Mouse (Mus musculus): ENCODE results near the gene Ugt1a10. TPM values are rescaled to one million over a fixed set of nuclear protein-coding genes. Genes with fewer than 3 reads are reported as not detected.
"Not testable (repeated sequence)": the region's sequence is repeated elsewhere in the genome, so short reads cannot be mapped to it uniquely, and the experiment has no call there.

Gene Ugt1a10
- polyA plus RNA-seq, 1 experiment from 2014 or later: not detected

DNA sequence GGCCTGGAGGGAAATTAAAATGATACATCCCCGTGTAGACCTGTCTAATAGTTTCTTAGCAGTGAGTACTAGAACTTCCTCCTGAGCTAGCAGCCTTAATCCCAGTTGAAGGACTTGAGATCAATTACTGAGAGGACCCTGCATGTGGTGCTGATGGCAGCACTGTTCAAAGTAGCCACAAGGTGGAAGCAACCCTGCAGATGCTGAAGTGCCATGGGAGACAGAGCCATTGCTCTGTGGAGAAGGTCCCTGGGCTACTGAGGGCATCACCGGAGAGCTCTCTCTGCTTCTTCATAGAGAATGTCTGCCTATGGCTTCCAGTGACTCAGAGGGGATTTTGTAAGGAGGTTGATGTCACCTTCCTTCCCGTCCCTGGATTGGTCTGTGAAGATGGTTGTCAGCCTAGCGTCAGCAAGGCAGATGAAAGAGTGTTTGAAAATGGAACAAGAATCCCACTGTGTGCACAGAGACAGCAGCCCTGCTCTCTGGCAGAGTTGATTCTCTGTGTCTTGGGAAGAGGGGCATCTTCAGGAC, 70.7 kb downstream of the Ugt1a10 start:
- H3K9ac ChIP-seq, DNase-seq: not testable (repeated sequence)

DNA sequence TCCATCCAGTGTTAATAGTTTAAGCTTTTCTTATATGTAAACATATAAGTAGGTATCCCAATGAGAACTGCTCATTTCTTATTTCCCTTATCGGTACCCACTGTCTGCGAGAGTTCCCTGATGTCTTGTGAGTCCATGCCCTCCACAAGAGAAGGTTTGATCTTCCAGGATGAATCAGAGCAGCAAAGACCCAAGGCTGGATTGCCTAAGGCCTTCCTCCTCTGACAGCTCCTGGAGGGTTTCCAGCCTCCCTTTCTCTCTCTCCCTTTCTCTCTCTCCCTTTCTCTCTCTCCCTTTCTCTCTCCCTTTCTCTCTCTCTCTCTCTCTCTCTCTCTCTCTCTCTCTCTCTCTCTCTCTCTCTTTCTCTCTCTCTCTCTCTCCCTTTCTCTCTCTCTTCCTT, 73.9 kb downstream of the Ugt1a10 start:
- H3K27ac ChIP-seq; H3K4me1 ChIP-seq (replicated peaks); DNase-seq; H3K9ac ChIP-seq; H3K27me3 ChIP-seq; H3K4me2 ChIP-seq; H3K9me3 ChIP-seq (replicated peaks); ATAC-seq (ENCODE audit: low read depth); H3K4me3 ChIP-seq (replicated peaks); H3K36me3 ChIP-seq: not testable (repeated sequence)
- WGBS (ENCODE audit: insufficient replicate concordance): 80% methylated on average over 2 of the region's 2 CpGs

More for the DNA sequence above, 70.7 kb downstream of the Ugt1a10 start:
- not testable (repeated sequence) for H3K36me3 ChIP-seq; H3K4me3 ChIP-seq (replicated peaks); H3K27me3 ChIP-seq; H3K27ac ChIP-seq; H3K4me1 ChIP-seq (replicated peaks); H3K9me3 ChIP-seq (replicated peaks); ATAC-seq (ENCODE audit: low read depth); H3K4me2 ChIP-seq
- WGBS (ENCODE audit: insufficient replicate concordance): 55% methylated on average over 4 of the region's 4 CpGs

DNA sequence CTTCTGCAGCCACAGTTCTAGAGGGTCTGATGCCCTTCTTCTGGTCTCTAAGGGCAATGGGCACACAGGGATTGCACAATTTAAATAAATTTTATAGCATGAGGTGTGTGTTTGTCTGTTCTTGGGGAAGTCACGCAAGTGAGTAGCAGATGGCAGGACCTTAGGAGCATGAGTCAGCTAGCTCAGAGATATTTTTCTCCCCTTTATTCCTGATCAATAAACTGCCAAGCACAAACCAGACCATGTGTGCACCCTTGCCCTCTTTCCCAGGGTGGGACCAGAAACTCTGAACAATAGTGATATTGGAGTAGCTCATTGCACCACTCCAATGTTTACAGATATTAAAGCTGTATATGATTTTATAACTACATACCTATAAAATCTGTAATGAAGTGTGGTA, 75.0 kb downstream of the Ugt1a10 start:
- not testable (repeated sequence) for H3K4me2 ChIP-seq; H3K27me3 ChIP-seq; H3K4me3 ChIP-seq (replicated peaks); H3K27ac ChIP-seq; H3K9ac ChIP-seq; DNase-seq; H3K36me3 ChIP-seq; ATAC-seq (ENCODE audit: low read depth); H3K9me3 ChIP-seq (replicated peaks)
- H3K4me1 ChIP-seq (replicated peaks): peaks cover 11% of the 10 kb centered on the region
- WGBS (ENCODE audit: insufficient replicate concordance): 63% methylated on average over 1 of the region's 1 CpGs

DNA sequence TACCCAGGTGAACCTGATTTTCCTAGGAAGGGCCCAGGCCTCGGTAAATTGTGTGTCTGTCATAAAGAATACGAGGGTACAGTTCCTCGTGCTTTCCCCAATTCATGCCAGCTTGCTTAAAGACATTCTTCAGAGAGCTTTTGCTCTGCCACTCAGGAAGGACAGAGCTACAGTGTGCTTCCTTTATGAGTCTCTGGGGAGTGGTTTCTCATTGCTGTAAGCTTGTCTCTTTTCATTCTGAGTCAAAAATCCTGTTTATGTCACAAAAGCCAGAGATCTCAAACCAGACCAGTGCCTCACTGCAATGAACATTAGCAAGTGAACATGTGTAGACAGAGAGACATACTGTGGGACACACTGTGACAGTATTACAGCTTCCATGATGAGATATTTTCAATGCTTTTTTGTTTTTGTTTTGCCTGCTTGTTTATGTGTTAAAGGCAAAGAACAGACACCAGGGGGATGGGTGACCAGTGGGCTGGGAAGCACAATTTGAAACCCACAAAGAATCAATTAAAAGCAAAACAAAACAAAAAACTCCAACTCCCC, 78.8 kb downstream of the Ugt1a10 start:
- no peak for ATAC-seq (ENCODE audit: low read depth)
- DNase-seq: no peak
- WGBS (ENCODE audit: insufficient replicate concordance): 32% methylated on average over 3 of the region's 3 CpGs
- no peak overlapping the region for H3K9ac ChIP-seq
- H3K9me3 ChIP-seq (replicated peaks): no peaks in the 10 kb centered on the region
- no peaks in the 10 kb centered on the region for H3K27me3 ChIP-seq
- H3K4me2 ChIP-seq: no peak overlapping the region
- no peak overlapping the region for H3K4me3 ChIP-seq (replicated peaks)
- peaks cover 15% of the 10 kb centered on the region for H3K4me1 ChIP-seq (replicated peaks)
- H3K36me3 ChIP-seq: no peaks in the 10 kb centered on the region
- H3K27ac ChIP-seq: no peak overlapping the region

DNA sequence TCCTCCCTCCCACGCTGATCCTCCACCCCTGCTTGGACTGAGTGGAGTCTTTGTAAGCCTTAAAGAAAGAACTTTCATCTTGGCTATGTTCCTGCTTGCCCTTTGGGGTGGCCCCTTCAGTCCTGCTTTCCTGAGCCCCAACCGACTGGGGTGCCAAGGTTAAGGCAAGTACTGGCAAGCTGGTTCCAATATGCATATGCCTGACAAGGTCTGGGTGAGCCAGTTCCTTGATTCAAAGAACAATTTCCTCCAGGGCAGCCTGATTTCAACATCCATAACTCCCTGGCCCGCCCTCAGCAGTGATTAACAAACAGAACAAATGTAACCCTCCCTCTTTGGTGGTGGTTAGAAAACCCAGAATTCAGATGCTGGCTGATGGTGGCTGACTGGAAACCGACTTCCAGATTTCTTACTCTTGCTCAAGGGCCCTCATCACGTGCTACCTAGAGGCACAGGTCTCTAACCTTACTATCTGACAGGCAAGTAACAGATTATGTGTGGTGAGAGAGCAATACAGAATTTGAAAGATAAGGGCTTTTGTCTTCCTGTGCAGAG, 79.3 kb downstream of the Ugt1a10 start, which contains the start of gene Ugt1a6a:
Gene Ugt1a6a, plus strand, starts transcription at position 353 of the 555 bp plus-strand sequence.
- not testable (repeated sequence) for H3K27ac ChIP-seq; DNase-seq; H3K27me3 ChIP-seq; H3K9me3 ChIP-seq (replicated peaks); H3K4me2 ChIP-seq; H3K9ac ChIP-seq; ATAC-seq (ENCODE audit: low read depth); H3K36me3 ChIP-seq; H3K4me3 ChIP-seq (replicated peaks)
- H3K4me1 ChIP-seq (replicated peaks): peaks cover 15% of the 10 kb centered on the region
- WGBS (ENCODE audit: insufficient replicate concordance): 18% methylated on average over 5 of the region's 5 CpGs

DNA sequence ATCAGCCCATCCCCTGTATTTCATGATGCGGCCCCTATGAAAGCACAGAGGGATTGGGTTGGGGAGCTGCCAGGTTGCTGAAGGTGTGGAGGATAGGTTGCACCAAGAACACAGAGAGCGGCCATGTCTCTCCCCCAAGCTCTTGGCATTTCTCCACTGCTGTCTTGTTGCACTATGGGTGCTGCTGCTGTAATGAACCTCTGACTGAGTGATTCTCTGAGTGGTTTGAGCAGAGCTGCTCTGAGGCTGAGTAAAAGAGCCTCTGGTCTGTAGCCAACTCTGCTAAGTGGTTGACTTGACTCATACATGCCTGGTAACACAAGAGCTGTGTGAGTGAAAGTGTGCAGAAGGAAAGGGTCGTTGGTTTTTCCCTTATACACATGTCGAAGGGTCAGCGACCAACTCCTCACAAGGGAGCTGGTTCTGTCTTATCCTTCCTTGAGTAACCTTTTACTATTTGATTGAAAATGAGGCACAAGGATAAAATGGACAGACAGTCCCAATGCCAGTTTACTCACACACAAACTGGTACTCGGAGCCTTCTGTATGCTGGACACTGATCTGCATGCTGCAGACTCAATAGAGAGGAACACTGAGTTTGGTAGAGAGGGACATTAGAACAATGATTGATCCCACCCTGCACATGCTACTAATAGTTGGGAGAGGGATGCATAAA, 80.2 kb downstream of the Ugt1a10 start:
- DNase-seq; H3K4me3 ChIP-seq (replicated peaks); ATAC-seq (ENCODE audit: low read depth); H3K9ac ChIP-seq; H3K4me2 ChIP-seq; H3K36me3 ChIP-seq; H3K9me3 ChIP-seq (replicated peaks); H3K27me3 ChIP-seq; H3K27ac ChIP-seq: not testable (repeated sequence)
- WGBS (ENCODE audit: insufficient replicate concordance): 73% methylated on average over 6 of the region's 6 CpGs
- peaks cover 20% of the 10 kb centered on the region for H3K4me1 ChIP-seq (replicated peaks)

DNA sequence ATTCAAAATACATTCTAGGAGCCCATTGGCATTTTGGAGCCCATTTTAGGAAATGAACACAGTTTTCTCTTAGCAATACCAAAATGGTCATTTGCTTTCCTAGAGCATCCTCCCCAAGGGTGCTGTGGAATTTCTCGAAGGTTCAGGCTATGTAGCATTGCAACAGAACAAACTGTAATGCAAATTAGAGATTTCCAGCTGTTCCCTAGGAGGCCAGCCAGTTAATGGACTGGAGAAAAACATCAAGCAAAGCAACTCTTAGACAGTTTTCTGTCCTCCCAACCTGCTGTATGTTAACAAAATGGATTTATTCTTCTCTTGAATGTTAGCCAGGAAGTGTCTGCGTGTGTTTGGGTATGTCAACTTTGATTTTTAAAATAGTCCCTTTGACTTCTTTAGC, 81.5 kb downstream of the Ugt1a10 start:
- peaks cover 26% of the 10 kb centered on the region for H3K4me1 ChIP-seq (replicated peaks)
- H3K9me3 ChIP-seq (replicated peaks): no peaks in the 10 kb centered on the region
- H3K4me2 ChIP-seq: no peak overlapping the region
- no peak overlapping the region for H3K9ac ChIP-seq
- no peak for DNase-seq
- ATAC-seq (ENCODE audit: low read depth): no peak
- H3K27ac ChIP-seq: no peak overlapping the region
- H3K27me3 ChIP-seq: no peaks in the 10 kb centered on the region
- WGBS (ENCODE audit: insufficient replicate concordance): 53% methylated on average over 2 of the region's 2 CpGs
- H3K36me3 ChIP-seq: no peaks in the 10 kb centered on the region
- H3K4me3 ChIP-seq (replicated peaks): no peak overlapping the region

DNA sequence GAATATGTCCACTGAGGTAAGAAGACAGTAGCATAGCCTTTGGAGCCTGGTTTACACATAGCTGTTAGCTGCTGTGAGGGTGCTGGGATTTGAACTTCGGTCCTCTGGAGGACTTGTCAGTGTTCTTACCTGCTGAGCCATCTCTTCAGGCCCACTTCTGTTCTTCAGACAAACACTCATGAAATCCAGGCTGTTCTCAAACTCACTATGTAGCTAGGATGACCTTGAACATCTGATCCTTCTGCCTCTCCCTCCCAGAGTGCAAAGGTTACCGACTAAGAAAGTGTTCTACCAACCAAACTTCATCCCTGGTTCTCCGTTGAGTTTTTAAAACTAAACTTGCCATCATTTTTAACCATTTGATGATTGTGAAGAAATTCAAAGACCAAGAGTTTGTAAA, 82.1 kb downstream of the Ugt1a10 start:
- no peaks in the 10 kb centered on the region for H3K9me3 ChIP-seq (replicated peaks)
- no peaks in the 10 kb centered on the region for H3K36me3 ChIP-seq
- H3K27me3 ChIP-seq: no peaks in the 10 kb centered on the region
- DNase-seq: no peak
- peaks cover 26% of the 10 kb centered on the region for H3K4me1 ChIP-seq (replicated peaks)
- H3K4me2 ChIP-seq: no peak overlapping the region
- 75% methylated on average over 3 of the region's 3 CpGs for WGBS (ENCODE audit: insufficient replicate concordance)
- no peak overlapping the region for H3K4me3 ChIP-seq (replicated peaks)
- ATAC-seq (ENCODE audit: low read depth): no peak
- no peak overlapping the region for H3K9ac ChIP-seq
- H3K27ac ChIP-seq: no peak overlapping the region

DNA sequence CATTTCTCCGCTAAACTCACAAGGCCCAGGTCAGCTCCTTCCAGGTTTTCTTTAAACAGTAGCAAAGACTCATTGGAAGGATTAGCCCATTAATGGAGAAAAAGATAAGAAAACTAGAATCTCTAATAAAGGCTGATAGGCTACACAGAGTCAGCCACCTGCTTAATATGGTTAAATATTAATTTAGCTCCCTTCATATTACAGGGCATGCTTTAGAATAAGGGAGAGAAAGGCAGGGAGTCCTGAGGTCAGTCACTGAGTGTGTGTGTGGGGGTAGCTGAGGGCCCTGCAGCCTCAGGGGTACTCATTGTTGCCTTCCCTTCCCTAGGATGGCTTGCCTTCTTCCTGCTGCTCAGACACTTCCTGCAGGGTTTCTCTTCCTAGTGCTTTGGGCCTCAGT, 83.0 kb downstream of the Ugt1a10 start:
- 74% methylated on average over 1 of the region's 1 CpGs for WGBS (ENCODE audit: insufficient replicate concordance)
- H3K9ac ChIP-seq: no peak overlapping the region
- ATAC-seq (ENCODE audit: low read depth) (no peak), DNase-seq (no peak)
- no peaks in the 10 kb centered on the region for H3K36me3 ChIP-seq
- H3K27ac ChIP-seq: no peak overlapping the region
- H3K4me3 ChIP-seq (replicated peaks): no peak overlapping the region
- H3K27me3 ChIP-seq: no peaks in the 10 kb centered on the region
- H3K9me3 ChIP-seq (replicated peaks): no peaks in the 10 kb centered on the region
- H3K4me2 ChIP-seq: no peak overlapping the region
- H3K4me1 ChIP-seq (replicated peaks): peaks cover 26% of the 10 kb centered on the region

DNA sequence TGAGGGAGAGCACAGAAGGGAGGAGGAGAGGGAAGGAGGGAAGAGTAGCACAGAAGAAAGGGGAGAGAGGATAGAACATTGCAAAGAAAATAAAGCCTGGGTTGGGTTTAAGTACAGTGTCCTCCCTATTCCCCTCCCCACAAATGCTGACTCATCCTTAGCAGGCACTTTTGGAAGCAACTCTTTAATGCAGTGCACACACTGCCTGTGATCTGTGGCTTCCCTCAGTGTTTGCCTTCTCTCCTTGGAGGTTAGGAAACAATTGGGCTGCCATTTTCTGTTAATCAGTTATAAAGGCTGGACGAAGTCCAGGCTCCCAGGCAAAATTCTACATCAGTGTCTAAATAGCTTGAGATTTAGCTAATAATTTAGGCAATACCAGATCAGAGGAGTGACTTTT, 85.3 kb downstream of the Ugt1a10 start:
- H3K9me3 ChIP-seq (replicated peaks); H3K27me3 ChIP-seq; H3K4me3 ChIP-seq (replicated peaks); H3K36me3 ChIP-seq; DNase-seq; H3K4me2 ChIP-seq; H3K9ac ChIP-seq; H3K27ac ChIP-seq: not testable (repeated sequence)
- ATAC-seq (ENCODE audit: low read depth): peak; percentile 99
- 28% methylated on average over 1 of the region's 1 CpGs for WGBS (ENCODE audit: insufficient replicate concordance)
- H3K4me1 ChIP-seq (replicated peaks): peaks cover 15% of the 10 kb centered on the region

DNA sequence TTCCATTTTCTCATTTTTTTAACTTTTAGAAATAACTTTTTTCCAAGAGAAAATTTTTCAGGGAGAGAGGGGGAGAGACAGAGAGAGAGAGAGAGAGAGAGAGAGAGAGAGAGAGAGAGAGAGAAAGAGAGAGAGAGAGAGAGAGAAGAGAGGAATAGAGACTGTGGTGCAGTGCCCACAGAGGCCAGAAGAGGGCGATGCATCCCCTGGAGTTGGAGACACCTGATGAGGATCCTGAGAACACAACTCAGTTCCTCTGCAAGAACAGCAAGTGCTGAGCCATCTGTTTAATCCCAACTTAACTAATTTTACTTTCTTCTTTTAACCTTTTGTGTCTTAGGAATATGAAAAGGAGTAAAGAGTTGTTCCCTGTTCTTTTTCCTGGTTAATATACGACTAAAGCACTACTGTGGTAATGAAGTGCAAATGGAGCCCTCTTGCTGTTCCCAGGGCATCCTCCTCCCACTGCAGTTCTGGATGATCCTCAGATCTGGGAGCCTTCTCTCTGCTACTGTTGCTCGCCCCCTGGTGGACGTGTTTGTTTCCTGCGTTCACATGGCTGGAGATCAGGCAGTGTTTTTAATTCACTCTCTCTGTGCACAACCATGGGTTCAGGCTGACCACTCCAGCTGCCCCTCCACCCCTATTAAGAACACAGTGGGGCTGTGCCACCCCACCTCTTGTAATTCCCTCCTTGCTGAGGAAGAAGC, 88.9 kb downstream of the Ugt1a10 start:
- H3K4me2 ChIP-seq; H3K9me3 ChIP-seq (replicated peaks); H3K36me3 ChIP-seq; H3K4me3 ChIP-seq (replicated peaks); H3K27me3 ChIP-seq; DNase-seq; H3K9ac ChIP-seq; ATAC-seq (ENCODE audit: low read depth); H3K27ac ChIP-seq: not testable (repeated sequence)
- peaks cover 11% of the 10 kb centered on the region for H3K4me1 ChIP-seq (replicated peaks)
- WGBS (ENCODE audit: insufficient replicate concordance): 2% methylated on average over 5 of the region's 5 CpGs
